Mouse (Mus musculus): ENCODE data around the gene Gpn1. TPM values are rescaled to one million over a fixed set of nuclear protein-coding genes. Genes with fewer than 3 reads are reported as not detected.
A peak's percentile ranks its signal among the peaks of the same experiment; 100 is the strongest.
"Not testable (repeated sequence)": the region's sequence is repeated elsewhere in the genome, so short reads cannot be mapped to it uniquely, and the experiment has no call there.

The Gpn1 gene
- 22.0 and 26.7 TPM in 2 replicates for polyA plus RNA-seq (2012; rRNA removed)

- DNase-seq (ENCODE audit: extremely low spot score in 1 of 2, low spot score in 1 of 2): peak; percentile 90 to 96
These were observed at the start of gene Gpn1 for GRCm38 (mm10) chr5:31494513-31495297. Gpn1 (plus strand) TSS chr5:31494741.

DNA sequence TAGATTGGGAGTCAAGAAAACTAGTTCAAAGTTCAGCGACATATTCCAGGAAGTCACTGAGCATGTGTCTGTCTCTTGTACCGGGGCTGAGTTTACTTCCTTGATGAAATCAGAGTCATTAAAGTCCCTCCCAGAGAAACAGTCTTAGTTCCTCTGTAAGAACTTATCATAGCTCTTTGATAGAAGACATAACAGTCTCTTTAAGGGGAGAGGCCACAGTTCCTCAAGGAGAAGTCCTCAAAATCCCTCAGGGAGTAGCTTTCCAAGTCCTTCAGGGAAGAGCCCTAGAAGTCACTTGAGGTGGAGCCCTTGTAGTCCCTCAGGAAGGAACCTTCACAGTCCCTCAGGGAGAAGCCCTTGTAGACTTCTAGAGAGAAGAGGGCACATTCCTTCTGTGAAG is 43.2 kb upstream of the Gpn1 start:
- no peak for DNase-seq (ENCODE audit: extremely low spot score in 1 of 2, low spot score in 1 of 2)

DNA sequence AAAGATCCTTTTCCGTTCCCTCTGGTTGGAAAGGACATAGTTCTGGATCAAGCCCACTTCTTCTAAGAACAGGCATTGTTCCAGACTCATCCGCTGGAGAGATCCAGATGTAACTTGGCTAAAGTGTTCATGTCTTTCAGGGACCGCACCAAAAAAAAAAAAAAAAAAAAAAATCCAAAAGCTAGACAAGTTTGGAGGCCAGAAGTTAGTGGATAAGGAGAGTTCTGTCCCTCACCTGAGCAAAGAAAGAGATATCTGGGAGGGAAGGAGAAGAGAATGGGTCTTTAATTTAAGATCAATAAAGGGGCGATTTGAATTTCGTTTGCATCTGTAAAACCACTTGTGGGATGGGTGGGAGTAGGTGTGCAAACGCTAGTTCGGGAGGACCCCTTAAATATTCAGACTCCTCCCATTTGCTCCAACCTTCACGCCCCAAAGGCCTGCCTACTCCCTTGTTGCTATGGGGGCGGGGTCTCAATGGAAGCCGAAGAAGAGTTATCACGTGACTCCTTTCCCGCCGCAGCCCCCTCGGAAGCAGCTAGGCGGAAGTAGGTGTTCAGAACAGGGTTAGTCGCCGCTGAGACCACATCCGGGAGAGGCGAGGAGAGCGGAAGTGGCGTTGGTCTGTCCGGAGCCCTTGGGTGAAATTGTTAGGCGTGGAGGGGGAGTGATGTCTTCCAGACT is 42.5 kb upstream of the Gpn1 start, which contains the start of gene Zfp512:
TSS of gene Zfp512 (plus strand) at position 554 of the 684 bp plus-strand sequence.
- peak; percentile 94 for DNase-seq (ENCODE audit: extremely low spot score in 1 of 2, low spot score in 1 of 2)

GRCm38 (mm10) chr5:31452562-31452878 is 42.0 kb upstream of the Gpn1 start:
- DNase-seq (ENCODE audit: extremely low spot score in 1 of 2, low spot score in 1 of 2): no peak

DNA sequence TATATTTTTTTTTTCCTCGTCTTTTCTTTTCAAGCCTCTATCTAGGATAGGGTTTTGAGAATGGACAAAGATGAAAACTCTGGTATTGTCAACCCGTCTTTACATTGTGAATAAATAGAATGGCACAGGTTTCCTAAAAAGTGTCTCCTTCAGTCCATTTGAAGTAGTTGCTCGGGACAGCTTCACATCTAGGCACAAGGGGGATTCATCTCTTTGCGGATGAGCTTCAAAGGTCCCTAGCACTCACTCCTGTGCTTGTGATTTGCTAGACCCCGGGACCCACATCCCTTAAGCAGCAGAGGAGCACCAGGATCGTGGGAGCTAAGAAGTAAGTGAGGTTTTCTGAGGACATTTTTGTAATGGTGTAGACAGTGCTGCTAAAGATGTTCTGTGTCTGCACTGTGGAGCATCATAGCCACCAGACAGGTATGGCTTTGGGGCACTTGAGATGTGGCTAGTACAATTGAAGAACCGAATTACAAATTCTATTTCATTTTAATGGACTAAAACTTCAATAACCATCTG is 41.6 kb upstream of the Gpn1 start:
- DNase-seq (ENCODE audit: extremely low spot score in 1 of 2, low spot score in 1 of 2): no peak

- no peak for DNase-seq (ENCODE audit: extremely low spot score in 1 of 2, low spot score in 1 of 2)
These were observed 26.7 kb upstream of the Gpn1 start for GRCm38 (mm10) chr5:31467798-31468197.

GRCm38 (mm10) chr5:31469711-31470110 is 24.8 kb upstream of the Gpn1 start:
- no peak for DNase-seq (ENCODE audit: extremely low spot score in 1 of 2, low spot score in 1 of 2)

- DNase-seq (ENCODE audit: extremely low spot score in 1 of 2, low spot score in 1 of 2): peak in 1 of 2 experiments; percentile 71
These were observed 24.2 kb upstream of the Gpn1 start for GRCm38 (mm10) chr5:31470334-31470733.

GRCm38 (mm10) chr5:31480536-31480935 is 14.0 kb upstream of the Gpn1 start:
- DNase-seq (ENCODE audit: extremely low spot score in 1 of 2, low spot score in 1 of 2): no peak

DNA sequence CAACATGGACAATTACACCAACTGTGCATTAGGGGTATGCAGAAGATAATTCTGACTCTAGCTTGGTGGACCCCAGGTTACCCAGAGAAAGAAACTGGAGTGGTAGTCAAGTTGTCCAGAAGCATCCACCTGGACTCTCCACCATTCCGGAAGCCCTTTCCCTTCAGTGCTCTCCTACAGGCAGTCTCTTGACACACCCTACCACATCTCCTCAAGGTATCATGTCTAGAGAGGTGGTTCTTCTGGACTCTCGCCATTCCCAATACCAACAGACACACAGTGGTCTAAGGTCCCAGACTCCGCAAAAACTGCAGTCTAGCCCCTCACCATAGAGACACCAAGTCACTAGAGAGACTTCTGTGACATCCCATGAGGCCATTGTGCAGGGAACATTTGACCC is 9.1 kb upstream of the Gpn1 start, which contains the start of gene 4930548H24Rik:
TSS of gene 4930548H24Rik (plus strand) at position 301 of the 400 bp plus-strand sequence.
- DNase-seq (ENCODE audit: extremely low spot score in 1 of 2, low spot score in 1 of 2): no peak

GRCm38 (mm10) chr5:31487889-31488288 is 6.7 kb upstream of the Gpn1 start:
- DNase-seq (ENCODE audit: extremely low spot score in 1 of 2, low spot score in 1 of 2): no peak

GRCm38 (mm10) chr5:31489116-31489769 is 5.3 kb upstream of the Gpn1 start:
- DNase-seq (ENCODE audit: extremely low spot score in 1 of 2, low spot score in 1 of 2): no peak

DNA sequence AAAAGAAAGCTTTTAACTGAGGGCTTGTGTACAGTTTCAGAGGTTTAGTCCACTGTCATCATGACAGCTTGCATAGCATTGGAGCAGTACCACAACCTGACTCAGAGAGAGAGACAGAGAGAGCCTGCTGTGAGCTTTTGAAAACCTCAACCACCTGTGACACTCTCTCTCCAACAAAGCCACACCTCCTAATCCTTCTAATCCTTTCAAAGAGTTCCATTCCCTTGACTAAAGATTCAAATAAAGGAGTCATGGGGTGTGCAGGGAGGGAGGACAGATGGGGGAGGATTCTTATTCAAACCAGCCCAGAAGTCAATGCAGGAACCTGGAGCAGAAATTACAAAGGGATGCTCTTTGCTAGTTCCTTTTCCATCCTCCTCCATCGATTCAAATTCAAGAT is 2.5 kb upstream of the Gpn1 start:
- no peak for DNase-seq (ENCODE audit: extremely low spot score in 1 of 2, low spot score in 1 of 2)

GRCm38 (mm10) chr5:31504843-31505242 is 10.3 kb downstream of the Gpn1 start:
- no peak for DNase-seq (ENCODE audit: extremely low spot score in 1 of 2, low spot score in 1 of 2)

DNA sequence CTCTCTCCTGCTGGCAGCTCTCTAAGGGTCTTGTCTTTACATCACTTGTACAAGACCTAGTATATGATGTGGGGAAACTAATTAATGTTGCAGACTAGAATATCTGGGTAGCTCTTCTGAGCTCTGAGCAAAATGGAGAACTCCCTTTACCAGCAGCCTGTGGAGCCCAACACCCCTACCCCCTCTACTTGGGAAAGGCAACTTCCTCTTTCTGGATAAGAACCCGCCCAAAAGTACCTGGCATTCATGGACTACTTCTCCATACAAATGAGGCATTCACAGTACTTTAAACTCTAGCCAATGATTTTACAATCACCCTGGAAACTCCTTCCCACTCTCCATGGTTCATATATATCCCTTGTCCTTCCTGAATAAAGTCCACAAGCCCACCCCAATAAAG is 17.9 kb downstream of the Gpn1 start:
- DNase-seq (ENCODE audit: extremely low spot score in 1 of 2, low spot score in 1 of 2): no peak

- DNase-seq (ENCODE audit: extremely low spot score in 1 of 2, low spot score in 1 of 2): no peak
These were observed 26.0 kb downstream of the Gpn1 start for GRCm38 (mm10) chr5:31520556-31520955.

DNA sequence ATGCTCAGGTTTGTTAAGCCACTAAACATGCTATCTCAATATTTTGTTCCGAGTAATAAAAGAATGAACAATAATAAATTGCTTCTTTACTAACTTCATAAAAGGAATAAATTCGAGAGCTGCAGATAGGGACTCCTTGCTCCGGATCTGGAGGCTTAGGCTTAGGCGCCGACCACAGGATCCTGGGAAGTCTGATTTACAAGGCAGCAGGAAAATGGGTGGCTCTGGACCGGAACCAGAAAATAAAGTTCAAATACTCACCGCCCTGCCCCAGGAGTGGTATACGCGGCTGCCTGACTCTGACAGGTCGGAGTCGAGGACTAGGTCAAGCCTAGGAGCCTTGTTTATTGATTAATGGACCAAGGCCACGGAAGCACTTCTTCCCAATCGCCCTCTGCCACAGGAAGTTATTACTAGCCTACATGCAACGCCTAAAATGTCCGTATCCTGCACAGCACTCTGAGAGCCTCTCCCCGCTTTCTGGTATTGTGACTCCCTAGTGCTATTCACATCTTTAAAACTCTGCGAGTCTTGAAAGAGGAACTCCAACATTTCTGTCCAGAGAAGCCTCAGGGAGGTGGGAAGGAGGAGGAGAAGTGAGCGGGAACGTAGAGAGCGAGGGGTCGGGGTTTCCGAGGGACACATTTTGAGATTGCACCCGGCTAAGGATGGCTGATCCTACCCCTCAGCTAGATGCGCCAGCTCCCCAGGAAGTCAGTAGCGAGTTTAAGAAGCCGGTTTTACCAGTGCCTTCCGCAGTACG is 32.0 kb downstream of the Gpn1 start, which contains the start of gene Slc4a1ap:
TSS of gene Slc4a1ap (plus strand) at position 642 of the 763 bp plus-strand sequence.
- peak; percentile 43 to 81 for DNase-seq (ENCODE audit: extremely low spot score in 1 of 2, low spot score in 1 of 2)

GRCm38 (mm10) chr5:31527117-31527680 is 32.7 kb downstream of the Gpn1 start:
- peak in 1 of 2 experiments; percentile 4 for DNase-seq (ENCODE audit: extremely low spot score in 1 of 2, low spot score in 1 of 2)

DNA sequence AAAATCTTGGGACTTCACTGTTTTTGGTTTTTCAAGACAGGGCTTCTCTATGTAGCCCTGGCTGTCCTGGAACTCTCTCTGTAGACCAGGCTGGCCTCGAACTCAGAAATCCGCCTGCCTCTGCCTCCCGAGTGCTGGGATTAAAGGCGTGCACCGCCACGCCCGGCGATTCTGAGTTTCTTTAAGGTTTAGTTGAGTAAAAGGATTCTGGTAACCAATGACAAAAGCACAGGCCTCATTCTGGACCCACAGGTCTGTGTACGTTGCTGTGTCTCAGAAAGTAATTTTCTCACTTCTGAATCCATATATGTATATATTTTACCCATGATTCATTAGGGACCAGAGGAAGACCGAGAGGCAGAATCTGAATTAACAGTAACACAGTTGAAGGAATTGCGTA is 33.2 kb downstream of the Gpn1 start, which contains the start of gene Supt7l:
TSS of gene Supt7l (minus strand) at position 101 of the 400 bp plus-strand sequence.
- DNase-seq (ENCODE audit: extremely low spot score in 1 of 2, low spot score in 1 of 2): not testable (repeated sequence)

- no peak for DNase-seq (ENCODE audit: extremely low spot score in 1 of 2, low spot score in 1 of 2)
These were observed 34.0 kb downstream of the Gpn1 start for GRCm38 (mm10) chr5:31528560-31528959.
